Mouse (Mus musculus) left cerebral cortex, postnatal 14 days (tissue): ENCODE data around the gene Arpc1b. TPM values are rescaled to one million over a fixed set of nuclear protein-coding genes. Genes with fewer than 3 reads are reported as not detected.
A peak's percentile ranks its signal among the peaks of the same experiment; 100 is the strongest.

ENCODE experiments used
- DNase-seq, 2 experiments: peaks; one replicate each; pipeline ENCODE4 v3.0.0; 2021 to 2022; ENCODE audit warnings: low spot score in 2 of 2, mixed read lengths in 1 of 2
- intact Hi-C: fragments of 180-260 bp; cut with DNase I; formaldehyde crosslinking; loops from one replicate; pipeline ENCODE4 v1.15.1; 2025
- total RNA-seq, 2 experiments: library from RNA; stranded (reverse); gene quantifications; 2 replicates each; pipeline ENCODE4 v1.2.3; 2021

Arpc1b gene
- total RNA-seq, 2 experiments from 2014 or later = 31.3 to 35.0 TPM

GRCm38 (mm10) chr5:145139571-145140519 is 25.8 kb downstream of the Arpc1b start, which contains the start of the genes Pdap1 and Bud31:
Pdap1 (minus strand) TSS chr5:145140238.
Bud31 (plus strand) TSS chr5:145140362.
- DNase-seq = peak; percentile 94 to 95
- intact Hi-C loops = no loop called here

DNA sequence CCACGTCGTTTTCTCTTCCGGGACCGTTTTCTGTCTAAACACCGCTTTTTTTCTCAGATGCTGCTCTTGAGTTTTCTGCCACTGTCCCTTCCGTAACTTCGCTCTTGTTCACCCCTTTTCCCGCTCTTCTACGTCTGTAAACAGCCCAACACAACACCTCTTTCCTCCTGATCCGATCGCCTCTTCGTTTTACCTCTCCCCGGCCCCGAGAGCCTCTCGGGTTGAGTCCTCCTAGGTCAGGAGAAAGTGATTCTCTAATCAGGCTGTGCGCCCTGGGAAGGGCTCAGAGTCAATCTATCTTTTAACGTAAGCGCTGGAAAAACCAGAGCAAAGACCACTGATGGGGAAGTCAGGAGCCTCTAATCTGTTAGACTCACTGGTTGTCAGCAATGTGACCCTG is 26.6 kb downstream of the Arpc1b start:
- no peak for DNase-seq
- intact Hi-C loops = no loop called here

- intact Hi-C loops = no loop called here
These were observed 33.7 kb downstream of the Arpc1b start for GRCm38 (mm10) chr5:145147748-145148147.

GRCm38 (mm10) chr5:145149294-145149693 is 35.3 kb downstream of the Arpc1b start:
- no peak for DNase-seq
- intact Hi-C loops = no loop called here

More at GRCm38 (mm10) chr5:145147748-145148147, 33.7 kb downstream of the Arpc1b start:
- DNase-seq = no peak

GRCm38 (mm10) chr5:145152690-145153089 is 38.7 kb downstream of the Arpc1b start:
- no peak for DNase-seq
- intact Hi-C loops = no loop called here

DNA sequence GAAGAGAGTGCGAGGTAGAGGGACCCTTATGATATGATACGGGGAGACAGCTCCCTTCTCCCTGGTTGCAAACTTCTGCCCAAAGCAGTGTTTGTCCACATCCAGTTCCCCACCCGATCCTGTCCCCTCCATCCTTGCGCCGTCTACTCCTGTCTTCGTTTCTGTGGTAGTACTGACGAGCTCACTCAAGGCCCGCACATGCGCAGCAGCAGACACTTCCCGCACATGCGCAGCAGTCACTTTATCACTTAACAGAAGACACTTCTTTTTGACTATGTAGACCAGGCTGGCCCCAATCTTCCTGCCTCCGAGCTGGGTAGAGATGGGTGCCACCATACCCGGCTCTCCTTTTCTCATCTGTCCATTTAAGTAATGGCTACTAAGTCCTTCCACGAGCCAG is 47.3 kb downstream of the Arpc1b start:
- DNase-seq = no peak

DNA sequence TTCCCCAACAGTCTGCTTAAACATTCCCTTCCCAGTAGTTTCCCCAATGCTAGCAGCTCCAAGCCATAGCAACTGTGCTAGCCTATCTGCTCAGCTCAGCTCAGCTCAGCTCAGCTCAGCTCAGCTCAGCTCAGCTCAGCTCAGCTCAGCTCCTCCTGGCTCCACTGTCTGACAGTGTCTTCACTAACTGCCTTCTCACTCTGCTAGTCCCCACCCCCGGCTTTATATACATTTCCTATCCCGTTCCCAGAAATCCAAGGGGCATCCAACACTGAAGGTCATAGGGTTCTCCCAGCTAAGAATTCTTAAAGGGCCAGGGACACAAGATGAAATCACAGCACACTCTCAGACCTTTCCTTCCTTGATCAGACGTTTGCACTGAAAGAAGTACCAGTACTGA is 50.7 kb downstream of the Arpc1b start:
- intact Hi-C loops = no loop called here
- DNase-seq = no peak

More for the DNA sequence above, 47.3 kb downstream of the Arpc1b start:
- intact Hi-C loops = no loop called here

GRCm38 (mm10) chr5:145165184-145165583 is 51.2 kb downstream of the Arpc1b start:
- intact Hi-C loops = no loop called here

DNA sequence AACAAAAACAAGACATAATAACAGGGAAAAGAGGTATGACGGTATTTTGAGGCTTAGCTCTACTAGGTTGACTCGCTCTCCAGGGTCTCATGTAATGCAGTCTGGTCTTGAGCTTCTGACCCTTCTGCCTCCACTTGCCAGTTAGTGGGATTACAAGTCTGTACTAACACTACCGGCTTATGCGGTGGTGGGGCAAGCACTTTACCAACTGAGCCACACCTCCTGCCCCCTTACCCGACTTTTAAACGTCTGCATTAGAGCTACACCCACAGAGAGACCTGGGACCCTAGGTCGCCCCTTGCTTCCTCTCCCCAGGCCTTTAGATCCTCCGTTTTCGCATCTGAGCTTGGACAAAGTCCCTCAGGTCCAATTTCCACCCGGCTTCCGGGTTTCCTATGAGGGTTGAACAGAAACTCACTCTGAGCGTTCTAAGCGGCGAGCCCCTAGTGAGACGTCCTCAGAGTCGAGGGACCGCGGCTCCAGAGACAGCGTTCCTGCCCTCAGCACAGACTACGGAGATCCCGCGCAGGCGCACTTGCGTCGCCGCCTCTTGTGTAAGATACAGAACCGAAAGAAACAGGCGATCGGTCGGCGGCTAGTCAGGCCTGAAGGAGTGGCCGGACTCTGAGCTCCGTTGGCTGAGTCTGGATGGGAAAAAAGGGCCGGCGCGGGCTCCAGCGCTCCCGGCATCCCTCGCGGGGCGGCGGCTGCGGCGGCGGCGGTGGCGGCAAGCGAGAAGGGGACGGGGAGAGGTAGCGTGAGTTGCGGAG is 52.7 kb downstream of the Arpc1b start, which contains the start of the genes Ptcd1 and Cpsf4:
TSS of gene Ptcd1 (minus strand) at position 573 of the 770 bp plus-strand sequence.
TSS of gene Cpsf4 (plus strand) at position 678 of the 770 bp plus-strand sequence.
- intact Hi-C loops = no loop called here
- DNase-seq = peak; percentile 99

More at GRCm38 (mm10) chr5:145165184-145165583, 51.2 kb downstream of the Arpc1b start:
- DNase-seq = no peak

DNA sequence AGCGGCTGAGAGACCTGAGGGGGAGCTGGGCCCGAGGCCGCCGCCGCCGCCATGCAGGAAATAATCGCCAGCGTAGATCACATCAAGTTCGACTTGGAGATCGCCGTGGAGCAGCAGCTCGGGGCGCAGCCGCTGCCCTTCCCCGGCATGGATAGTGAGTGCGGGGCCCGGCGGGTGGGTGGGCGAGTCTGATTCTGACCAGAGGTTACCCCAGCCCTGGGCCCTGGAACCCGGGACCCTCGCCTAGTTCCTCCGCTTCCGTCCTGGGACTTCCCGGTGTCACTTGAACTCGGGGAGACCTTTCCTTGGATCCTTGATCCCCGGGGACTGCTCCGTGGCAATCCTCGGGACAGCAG is 53.3 kb downstream of the Arpc1b start:
- intact Hi-C loops = no loop called here
- no peak for DNase-seq

DNA sequence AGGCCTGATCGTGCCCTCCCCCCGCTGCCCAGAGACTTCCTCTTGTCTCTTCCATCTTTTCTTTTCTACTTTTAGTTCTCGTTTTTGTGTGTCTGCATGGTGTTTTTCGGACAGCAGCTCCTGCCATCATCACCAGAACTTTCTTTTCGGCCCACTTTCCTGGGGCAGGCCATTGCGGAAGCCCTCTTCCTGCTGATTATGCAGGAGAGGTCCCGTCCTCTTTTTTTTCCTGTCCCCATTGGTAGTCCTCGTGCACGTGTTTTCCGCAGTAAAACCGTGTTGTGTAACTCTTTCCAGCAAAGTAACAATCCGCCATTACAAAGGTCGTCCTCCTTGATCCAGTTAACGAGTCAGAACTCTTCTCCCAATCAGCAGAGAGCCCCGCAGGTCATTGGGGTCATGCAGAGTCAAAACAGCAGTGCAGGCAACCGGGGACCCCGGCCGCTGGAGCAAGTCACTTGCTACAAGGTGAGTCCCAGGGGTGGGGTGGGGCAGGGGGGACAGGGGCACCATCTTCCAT is 64.5 kb downstream of the Arpc1b start:
- no peak for DNase-seq
- intact Hi-C loops = no loop called here

Other genes with a start within 250 kb of the Arpc1b start
- 10 to 100 TPM; 37.2 to 40.8 TPM for gene Smurf1, start 148.4 kb upstream of the Arpc1b start, total RNA-seq
- not detected for gene Gm4871, start 81.5 kb upstream of the Arpc1b start, total RNA-seq
- not detected for gene 1700018F24Rik, start 71.2 kb upstream of the Arpc1b start, total RNA-seq
- gene Arpc1a, start 30.4 kb upstream of the Arpc1b start, total RNA-seq = 100 to 1,000 TPM; 202 to 205 TPM
- gene Kpna7, start 30.2 kb upstream of the Arpc1b start, total RNA-seq = not detected
- gene Pdap1, start 26.0 kb downstream of the Arpc1b start, total RNA-seq = 10 to 100 TPM; 85.9 to 96.7 TPM
- 10 to 100 TPM; 77.9 to 95.3 TPM for gene Bud31, start 26.1 kb downstream of the Arpc1b start, total RNA-seq
- 10 to 100 TPM; 16.4 to 17.7 TPM for gene Ptcd1, start 52.9 kb downstream of the Arpc1b start, total RNA-seq
- 10 to 100 TPM; 24.0 to 24.2 TPM for gene Cpsf4, start 53.0 kb downstream of the Arpc1b start, total RNA-seq
- 100 to 1,000 TPM; 280 to 283 TPM for gene Atp5j2, start 77.8 kb downstream of the Arpc1b start, total RNA-seq
- gene Zkscan14, start 87.7 kb downstream of the Arpc1b start, total RNA-seq = 10 to 100 TPM in 1 of 2 experiments, 1 to 10 TPM in 1; 9.2 to 10.4 TPM
- 10 to 100 TPM; 11.7 to 12.3 TPM for gene Zkscan5, start 90.3 kb downstream of the Arpc1b start, total RNA-seq
- 10 to 100 TPM; 23.9 to 26.1 TPM for gene Zfp655, start 117.5 kb downstream of the Arpc1b start, total RNA-seq
- 10 to 100 TPM; 17.2 to 18.1 TPM for gene Zscan25, start 166.3 kb downstream of the Arpc1b start, total RNA-seq
- gene Cyp3a57, start 231.1 kb downstream of the Arpc1b start, total RNA-seq = not detected